Mouse (Mus musculus) granulocyte monocyte progenitor cell, adult 5-6 weeks (primary cell): ENCODE measurements at regions not wholly inside any gene's neighbourhood (a gene's known extent, or its start where the extent isn't known, plus 50 kb on each side); places are given as distances from the start of the nearest gene placed in this dataset.

Source experiments
- ATAC-seq: replicated peaks from 2 replicates; pipeline ENCODE4 v1.8.0; 2016; ENCODE audit warnings: mild to moderate bottlenecking, moderate TSS enrichment, inconsistent platforms; ENCODE audit not compliant: poor library complexity, severe bottlenecking

DNA sequence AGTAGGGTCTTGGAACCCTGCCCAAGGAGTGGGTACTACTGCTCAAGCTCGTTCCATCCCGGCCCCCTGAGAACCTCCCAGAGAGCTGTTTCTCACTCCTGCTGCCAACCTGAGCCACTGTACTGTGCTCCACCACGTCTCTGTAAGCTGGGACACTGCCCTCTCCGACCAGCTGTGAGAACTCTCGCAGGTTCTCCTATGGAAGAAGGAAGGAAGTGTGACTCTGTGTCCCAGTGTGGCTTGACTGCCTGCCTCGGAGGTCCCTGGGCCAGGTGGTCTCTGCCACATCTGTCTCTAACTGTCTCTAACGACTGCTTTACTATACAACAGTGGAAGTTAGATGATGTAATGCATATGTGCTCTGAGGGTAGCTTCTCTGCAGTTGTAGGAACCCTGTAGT is 246.4 kb upstream of the Tle3 start:
- ATAC-seq: peak; percentile 67

DNA sequence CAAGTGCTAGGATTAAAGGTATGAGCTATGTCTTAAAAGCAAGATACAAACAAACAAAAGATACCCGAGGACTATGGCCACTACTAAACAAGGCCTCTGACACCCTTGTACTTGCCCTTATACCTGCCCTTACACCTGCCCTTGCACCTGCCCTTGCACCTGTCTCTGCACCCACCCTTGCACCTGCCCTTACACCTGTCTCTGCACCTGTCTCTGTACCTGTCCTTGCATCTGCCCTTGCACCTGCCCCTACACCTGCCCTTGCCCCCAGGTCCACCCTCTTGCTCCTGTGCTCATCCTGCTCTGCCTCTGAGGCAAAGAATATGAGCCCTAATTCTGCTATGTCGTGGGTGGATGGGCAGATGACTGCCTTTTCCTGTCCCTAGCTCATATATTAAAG is 244.1 kb upstream of the Tle3 start:
- no peak for ATAC-seq

DNA sequence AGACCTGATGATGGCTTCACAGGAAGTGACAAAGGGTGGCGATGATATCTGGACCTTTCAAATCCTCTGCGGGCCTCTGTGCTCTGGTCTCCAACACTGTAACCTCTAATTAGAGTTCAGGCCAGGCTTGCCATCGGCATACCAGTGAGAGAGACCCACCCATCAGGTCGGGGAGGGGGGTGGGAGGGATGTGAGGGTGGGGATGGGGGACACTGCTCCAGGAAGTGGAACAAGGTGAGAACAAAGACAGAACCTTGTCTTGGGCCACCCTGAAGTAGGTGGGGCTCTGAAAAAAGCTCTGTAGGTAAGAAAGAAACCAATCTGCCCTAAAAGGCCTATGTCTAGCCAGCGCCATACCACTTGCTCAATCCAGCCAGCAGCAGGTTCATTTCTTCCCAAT is 243.0 kb upstream of the Tle3 start:
- ATAC-seq: no peak

DNA sequence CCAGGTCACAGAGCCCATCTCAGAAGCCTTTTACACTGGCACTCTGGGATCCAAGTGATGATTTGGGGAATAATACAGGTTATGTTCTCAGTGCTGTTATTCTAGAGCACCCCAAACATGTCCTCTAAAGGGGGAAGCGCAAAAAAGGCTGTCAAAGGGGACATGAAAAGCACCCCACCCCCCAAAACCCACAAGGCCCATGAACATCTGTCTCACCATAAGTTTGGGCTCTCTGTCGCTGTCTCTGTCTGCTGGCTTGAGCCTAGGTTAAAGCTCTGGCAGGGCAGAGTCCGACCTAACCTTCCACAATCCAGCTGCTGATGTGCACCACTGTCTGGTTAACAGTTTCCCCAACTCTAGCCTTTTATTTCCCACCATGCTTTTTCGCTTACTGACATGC is 241.3 kb upstream of the Tle3 start:
- ATAC-seq: no peak

DNA sequence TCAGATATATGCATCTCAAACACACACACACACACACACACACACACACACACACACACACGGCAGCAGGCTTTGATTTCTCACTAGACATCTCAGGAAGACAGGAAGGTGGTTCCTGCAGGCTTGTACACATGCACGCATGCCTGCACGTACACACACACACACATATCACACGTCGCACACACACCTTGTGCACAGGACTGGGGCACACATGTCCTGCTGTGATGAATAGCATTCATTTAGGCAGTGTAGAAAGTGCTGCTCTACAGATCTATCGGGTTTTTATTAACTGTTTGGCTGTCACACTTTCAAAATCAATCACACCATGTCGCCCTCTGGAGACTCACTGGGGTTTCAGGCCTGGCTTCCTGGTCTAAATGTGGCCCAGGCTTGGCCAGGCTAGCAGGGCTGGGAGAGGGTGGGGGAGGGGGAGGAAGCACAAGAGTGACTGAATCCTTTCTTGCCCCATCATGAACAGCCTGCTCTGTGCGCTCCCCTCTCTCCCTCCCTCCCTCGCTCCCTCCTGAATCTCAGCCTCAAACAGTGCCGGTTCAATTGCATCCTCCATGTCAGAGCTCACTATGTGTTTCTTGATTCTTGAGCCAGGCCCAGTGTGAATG is 236.8 kb upstream of the Tle3 start:
- no peak for ATAC-seq

DNA sequence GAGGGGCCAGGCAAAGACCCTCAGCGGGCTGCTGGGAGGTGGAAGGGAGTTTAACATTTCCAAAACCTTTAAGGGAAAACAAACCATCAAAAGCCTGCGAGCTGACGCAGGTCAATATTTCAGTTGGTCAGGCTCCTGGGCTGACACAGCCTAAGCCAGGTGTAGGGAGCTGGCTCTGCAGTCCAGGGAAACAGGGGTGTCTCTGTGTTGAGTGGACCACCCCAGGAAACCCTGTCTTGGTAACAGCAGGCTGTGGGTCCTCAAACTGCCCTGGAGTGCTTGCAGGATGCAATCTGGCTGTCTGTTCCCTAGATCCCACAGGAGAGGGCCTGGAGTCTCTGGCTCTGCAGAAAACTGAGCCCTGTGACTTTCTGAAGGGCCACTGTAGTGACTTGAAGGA is 236.2 kb upstream of the Tle3 start:
- ATAC-seq: no peak

DNA sequence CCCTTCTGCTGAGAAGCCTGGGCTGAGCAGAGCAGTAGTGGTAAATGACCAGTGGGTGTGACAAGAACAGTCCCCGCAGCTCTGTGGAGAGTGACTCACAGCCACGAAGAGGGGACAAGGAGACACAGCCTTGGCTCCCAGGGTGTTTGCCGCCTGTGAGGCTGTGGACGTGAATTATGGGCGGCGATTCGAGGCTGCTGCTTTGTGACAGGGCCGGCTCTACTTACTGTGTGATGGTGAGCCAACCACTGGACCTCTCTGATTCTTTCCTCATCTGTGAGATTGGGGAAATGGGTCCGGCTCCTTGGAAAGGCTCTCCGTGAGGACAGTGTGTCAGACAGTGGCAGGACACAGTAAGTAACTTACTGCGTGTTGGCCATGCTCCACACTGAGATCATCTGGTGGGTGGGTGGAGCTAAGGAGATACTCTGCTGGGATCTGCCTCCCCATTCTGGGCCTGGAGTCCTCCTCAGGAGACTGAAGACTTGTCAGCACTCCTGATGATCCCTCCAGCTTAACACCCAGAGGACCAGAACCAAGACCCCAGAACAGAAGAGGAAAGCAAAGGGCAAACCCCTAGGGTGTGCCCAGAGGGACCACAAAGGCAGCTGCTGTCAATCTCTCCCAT is 233.3 kb upstream of the Tle3 start:
- ATAC-seq: no peak

DNA sequence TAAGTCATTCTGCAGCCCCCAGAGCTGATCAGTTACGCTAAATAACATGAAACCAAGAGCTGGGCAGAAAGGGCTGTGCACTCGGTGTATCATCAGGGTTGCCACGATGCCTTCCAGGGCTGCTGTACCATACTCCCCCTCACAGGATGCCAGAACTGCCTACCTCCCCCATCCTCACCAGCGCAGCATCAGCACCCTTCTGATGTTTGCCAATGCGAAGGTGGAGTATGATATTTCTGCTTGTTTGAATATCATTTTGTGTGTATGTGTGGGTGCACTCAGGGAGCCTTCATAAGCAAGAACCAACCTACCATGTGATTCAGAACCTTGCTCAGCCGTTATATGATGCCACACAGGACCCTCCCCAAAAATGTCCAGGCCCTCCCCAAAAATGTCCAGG is 229.1 kb upstream of the Tle3 start:
- ATAC-seq: no peak

DNA sequence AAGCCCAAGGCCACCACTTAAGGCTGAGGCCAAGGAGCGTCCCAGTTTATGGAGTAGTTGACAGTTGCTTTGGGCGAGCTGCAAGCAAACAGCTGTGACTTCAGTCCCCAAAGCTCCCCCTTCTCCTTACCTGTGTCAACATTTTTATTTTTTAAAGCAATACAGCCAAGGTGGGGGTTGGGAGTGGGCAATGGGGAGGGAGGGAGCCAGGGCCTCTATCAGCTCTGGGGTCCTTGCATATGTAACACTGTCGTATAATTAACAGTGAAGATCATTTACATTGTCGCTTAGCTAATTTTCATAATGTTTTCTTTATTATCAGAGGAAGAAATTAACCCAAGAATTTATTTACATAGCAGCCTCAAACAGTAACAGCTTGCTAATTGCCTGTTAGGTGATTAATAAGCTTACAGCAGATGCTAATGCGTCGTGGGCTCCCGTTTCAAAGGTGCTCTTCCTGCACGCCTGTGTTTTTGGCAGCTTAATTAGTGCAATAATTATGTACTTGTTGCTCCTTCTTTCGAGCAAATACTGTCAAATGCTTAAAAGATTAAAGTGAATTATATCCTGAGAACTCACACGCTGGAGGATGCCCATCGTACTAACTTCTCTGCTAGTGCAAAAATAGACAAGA is 227.4 kb upstream of the Tle3 start:
- ATAC-seq: no peak

DNA sequence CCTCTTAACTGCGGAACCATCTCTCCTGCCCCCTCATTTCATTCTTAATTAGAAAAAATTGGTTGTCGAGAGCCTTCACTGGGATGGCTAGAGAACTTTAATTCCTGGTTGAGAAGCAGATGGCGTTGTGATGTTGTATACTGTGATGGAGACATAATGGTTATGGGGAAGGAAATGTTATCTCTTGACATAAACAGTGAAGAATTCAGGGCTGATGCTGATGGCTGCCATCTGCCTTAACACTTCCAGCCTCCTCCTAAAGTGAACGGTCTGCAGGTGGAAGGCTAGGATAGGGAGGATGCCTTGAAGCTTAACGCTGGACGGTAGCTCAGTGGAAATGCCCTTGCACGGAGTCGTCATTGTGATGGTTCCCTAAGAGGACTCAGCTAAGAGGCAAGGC is 226.4 kb upstream of the Tle3 start:
- ATAC-seq: no peak

DNA sequence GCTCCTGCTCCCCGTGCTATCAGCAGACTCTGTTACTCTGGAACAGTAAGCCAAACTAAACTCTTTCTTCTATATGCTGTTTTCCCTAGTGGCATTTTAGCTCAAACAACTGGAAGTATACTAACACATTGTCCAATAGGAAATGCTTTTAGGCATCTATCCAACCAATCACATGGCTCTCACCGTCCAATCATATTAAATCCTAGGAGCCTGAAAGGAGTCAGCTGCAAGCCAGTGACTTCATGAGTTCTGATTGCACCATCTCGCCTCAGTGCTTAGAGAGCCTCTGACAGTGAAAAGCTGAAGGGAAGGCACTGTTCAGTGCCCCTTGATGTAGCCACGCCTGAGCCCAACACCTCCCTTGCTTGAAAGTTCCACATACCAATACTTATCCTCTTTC is 221.0 kb upstream of the Tle3 start:
- ATAC-seq: no peak

DNA sequence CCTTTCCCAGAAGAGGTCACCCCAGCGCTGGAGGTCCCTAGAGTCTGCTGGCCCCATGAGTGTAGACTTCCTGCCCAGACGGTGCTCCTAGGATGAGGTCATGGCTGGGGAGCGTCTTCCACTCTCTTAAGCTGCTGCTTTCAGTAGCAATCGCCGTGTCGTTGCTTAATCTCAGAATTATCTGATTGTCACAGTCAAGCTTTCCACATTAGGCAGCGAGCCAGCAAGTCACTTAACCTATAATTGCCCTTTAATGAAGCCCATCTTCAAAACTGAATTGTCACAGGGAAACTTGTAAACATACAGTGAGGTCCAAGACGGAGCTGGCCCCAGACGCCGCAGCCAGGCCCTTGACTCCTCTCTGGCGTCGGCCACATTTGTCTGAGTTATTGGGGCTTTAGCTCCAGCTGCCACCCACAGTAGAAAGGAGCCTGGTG is 220.2 kb upstream of the Tle3 start:
- no peak for ATAC-seq

DNA sequence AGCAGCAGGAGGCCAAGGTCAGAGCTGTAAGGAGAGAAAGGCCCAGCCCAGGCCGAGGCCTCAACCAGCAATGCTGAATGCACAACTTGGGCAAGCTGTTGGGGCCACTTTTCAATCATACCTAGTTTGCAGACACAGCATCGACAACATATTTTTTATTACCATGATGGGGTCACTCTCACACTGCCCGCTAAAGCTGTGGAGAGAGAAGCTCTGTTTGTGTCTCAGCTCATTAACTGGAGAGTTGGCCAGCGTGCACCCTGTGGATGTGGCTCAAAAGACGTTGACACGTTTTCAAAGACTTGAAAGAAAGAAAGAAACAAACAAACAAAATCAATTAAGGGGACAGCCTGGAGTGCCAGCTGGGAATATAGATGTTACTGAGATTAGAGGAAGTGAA is 217.4 kb upstream of the Tle3 start:
- ATAC-seq: no peak

DNA sequence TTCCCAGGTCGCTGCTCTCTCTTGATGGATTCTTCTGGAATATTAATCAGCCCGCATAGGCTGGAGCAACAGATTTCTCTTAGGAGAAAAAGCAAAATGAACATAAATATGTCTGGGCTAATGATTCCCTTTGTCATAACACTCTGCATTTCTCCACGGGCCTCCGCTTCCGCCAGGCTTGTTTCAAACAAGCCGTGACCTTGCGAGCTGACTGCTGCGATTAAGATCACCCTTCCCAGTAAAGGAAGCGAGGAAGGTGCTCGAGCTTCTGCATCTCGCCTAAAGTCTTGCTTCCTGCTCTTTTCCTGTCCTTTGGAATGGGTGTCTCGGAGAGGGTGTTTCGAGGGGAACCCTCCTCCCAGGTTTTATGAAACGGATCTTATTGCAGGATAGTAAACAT is 216.3 kb upstream of the Tle3 start:
- ATAC-seq: no peak

DNA sequence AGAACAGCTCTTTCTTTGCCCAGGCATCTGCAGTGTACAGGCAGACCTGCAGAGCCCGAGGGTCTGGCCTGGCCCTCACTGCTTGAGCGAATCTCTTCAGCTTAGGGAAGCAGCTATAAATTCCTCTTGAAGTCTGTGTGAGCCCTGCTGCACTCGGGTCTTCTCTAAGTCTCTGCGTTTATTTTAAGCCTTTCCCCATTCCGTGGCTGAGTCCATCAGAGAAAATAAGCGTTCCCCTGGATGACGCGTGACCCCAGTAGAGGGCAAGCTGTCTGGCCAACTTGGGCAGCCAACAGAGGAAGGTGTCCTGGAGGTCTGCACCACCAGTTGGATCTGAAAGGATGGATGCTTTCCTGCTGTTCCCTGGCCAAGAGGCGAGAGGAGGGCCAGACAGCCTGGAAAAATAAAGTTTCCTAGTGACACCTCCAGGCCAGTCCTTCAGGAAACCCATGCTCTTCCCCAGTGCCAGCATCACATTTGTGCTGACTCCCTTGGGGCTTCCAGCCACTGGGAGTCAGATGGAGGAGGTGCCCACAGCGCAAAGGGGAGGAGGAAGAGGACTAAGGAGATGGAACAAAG is 213.9 kb upstream of the Tle3 start:
- ATAC-seq: no peak

DNA sequence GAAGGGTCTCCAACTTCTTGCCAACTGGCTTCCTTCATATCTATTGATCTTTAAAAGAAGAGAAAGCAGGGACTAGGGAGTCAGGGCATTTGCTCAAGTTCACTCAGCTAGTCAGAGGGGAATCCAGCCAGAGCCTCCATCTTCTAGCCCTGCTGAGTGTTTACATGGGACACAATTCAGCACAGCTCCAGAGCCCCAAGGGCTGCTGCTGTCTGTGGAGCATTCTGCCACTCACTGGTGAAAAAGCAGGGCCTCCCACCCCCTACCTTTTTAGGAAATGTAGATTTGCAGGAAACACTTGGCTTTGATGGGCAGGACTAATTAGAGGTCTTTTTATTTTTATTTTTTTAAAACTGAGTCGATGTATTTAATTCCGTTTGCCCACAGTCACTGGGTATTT is 213.0 kb upstream of the Tle3 start:
- ATAC-seq: no peak

DNA sequence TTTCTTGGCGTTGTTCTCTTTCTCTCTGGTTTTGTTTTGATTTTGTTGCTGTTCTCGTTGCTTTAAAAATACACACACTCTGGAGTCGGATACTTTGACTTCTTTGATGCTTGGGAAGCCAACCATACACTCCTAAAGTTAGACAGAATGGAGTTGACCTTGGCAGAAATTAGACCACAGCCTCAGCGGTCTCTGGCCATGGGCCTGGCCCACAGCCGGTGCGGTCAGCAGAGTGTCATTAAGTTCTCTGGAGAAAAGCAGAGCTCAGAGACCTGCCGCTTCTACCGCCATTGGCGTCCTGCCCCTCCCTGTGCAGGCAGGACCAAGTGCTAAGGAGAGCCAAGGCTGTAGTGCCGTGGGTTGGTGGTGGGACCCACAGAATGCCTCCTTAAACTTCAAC is 212.6 kb upstream of the Tle3 start:
- ATAC-seq: no peak

DNA sequence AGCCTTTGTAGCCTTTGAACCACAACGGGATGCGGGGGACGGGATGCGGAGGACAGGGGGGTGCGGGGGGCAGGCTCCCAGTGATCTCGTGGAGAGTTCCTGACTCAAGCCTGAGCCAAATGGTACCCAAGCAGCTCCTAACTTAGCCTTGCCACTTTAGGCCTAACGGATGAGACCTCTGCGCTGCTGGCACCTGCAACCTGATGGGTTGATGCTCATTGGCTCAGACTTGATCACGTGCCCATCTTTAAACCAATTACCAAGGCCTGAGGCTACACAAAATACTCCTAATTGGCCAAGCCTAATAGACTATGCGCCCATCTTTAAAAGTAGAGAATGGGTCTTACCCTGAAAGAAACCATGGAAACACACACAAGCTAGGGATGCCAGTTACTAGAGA is 209.3 kb upstream of the Tle3 start:
- ATAC-seq: no peak

DNA sequence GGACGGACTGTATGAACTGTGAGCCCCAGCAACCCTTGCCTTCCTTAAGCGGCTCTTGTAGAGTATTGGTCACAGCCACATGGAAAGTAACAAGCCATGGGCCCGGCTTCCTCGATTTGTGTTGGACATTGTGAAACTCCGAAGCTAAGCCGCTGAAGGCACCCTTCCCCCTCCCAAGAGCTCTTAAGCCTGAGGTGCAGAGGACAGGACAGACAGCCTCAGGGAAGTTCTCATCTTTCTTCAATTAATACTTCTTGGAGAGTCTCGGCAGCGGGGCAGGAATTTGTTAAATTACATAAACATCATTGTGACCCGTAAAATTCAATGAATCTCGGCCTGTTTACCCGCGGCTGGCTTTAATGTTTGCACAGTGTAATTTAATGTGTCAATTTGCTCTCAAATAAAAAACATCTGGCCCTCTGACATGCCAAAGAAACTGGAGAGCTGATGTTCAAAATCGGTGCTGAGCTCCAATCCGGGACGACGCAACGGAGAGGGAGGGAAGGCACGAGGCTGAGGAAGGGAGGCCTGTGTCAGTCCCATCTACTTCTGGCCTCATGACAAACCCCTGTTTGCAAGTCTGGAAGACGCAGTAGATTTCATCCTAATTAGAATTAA is 208.4 kb upstream of the Tle3 start:
- ATAC-seq: peak; percentile 73

DNA sequence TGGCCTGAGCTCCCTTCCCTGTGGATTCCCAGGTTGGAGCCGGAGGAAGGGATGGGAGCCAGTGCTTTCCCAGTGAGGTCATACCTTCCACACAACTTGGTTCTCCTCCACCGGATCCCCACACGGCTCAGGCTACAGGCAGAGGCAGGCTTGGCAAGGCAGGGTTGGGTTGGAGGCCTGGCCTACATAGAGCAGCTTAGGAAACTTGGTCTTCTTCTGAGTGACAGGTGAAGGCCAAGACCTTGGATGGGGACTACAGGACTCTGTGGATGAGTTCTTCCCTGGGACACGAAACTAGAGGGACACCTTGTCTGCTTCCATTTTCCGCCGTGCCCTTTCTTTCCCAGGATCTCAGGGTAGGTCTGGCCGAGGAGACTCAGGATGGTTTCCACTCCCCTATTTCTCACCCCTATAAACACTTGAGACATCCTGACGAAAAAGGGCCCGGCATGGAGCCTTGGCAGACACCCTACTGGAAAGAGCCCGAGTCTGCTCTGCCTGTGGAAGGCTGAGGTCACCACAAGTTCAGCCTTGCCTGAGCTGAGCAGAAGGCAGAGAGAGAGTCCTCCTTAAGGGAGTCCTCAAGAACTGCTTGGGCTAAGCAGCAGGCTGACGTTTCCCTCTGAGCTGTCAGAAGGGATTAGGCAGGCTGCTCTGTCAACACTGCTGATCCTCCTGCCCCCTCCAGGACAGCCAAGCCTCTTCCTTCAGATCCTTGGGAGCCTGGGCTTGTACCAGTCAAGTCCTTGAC is 207.5 kb upstream of the Tle3 start:
- ATAC-seq: no peak

DNA sequence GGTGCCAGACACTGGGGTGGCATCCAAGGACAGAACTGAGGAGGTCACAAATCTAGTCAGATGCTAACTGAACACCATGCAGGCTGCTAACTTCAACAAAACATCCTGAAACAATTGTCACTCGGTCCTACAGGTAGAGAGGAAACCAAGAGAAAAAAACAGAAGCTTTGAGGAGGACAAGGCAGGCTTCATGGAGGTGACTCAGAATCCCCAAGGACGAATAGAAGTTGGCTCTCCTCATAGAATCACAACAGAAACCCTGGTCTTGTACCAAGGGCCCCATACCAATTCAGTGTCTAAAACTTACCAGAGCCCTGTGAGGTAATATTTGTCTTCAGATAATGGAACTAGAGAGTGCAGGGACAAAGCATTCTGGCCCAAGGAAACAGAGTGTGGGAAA is 206.1 kb upstream of the Tle3 start:
- no peak for ATAC-seq
